Mouse (Mus musculus) neural tube, embryonic 11.5 days (tissue): ENCODE data around the gene Hmgcl. TPM values are rescaled to one million over a fixed set of nuclear protein-coding genes. Genes with fewer than 3 reads are reported as not detected.

Experiments used
- ATAC-seq: fragments of 200-750 bp; cut with Nextera tagmentation; 2 replicates; pipeline ENCODE4 v1.8.0; 2017; ENCODE audit warnings: moderate number of reproducible peaks, mild to moderate bottlenecking, moderate TSS enrichment, moderate library complexity; ENCODE audit not compliant: insufficient read depth, low FRiP score, low TSS enrichment
- DNase-seq: peaks from one replicate; pipeline ENCODE4 v3.0.0-alpha.2; 2015; ENCODE audit warnings: low spot score
- H3K27ac ChIP-seq: fragments of 300-500 bp; sonication (generic); 2 replicates; pipeline ENCODE4 v1.5.1; 2014; ENCODE audit warnings: low read depth, mild to moderate bottlenecking, low read length
- H3K27me3 ChIP-seq: fragments of 300-500 bp; sonication (generic); 2 replicates; pipeline ENCODE4 v1.6.1; 2014; ENCODE audit warnings: mild to moderate bottlenecking, low read length, mixed read lengths; ENCODE audit not compliant: control insufficient read depth, insufficient read depth
- H3K36me3 ChIP-seq: fragments of 300-500 bp; sonication (generic); 2 replicates; pipeline ENCODE4 v1.6.1; 2014; ENCODE audit warnings: mild to moderate bottlenecking, low read length, moderate library complexity, mixed read lengths; ENCODE audit not compliant: control insufficient read depth, insufficient read depth
- H3K4me1 ChIP-seq: fragments of 300-500 bp; sonication (generic); 2 replicates; pipeline ENCODE4 v1.6.1; 2014; ENCODE audit warnings: low read length, mixed read lengths; ENCODE audit not compliant: control insufficient read depth, insufficient read depth
- H3K4me2 ChIP-seq: fragments of 300-500 bp; sonication (generic); 2 replicates; pipeline ENCODE4 v1.6.1; 2014; ENCODE audit warnings: low read depth, mild to moderate bottlenecking, moderate library complexity
- H3K4me3 ChIP-seq: fragments of 300-500 bp; sonication (generic); 2 replicates; pipeline ENCODE4 v1.5.1; 2014; ENCODE audit warnings: low read depth, low read length
- H3K9ac ChIP-seq: fragments of 300-500 bp; sonication (generic); 2 replicates; pipeline ENCODE4 v1.6.1; 2014; ENCODE audit warnings: mild to moderate bottlenecking, low read length
- H3K9me3 ChIP-seq: fragments of 300-500 bp; sonication (generic); 2 replicates; pipeline ENCODE4 v1.6.1; 2016; ENCODE audit warnings: low read length; ENCODE audit not compliant: control insufficient read depth
- WGBS: fragments of 180-500 bp; shearing (Covaris S2); extraction: QIAGEN DNeasy Blood & Tissue Kit; methylation state at CpG from one replicate; pipeline ENCODE4 v1.1.7; 2014; 5-methylcytosine and 5-hydroxymethylcytosine counted together
- polyA plus RNA-seq: library from polyadenylated mRNA; unstranded; fragments of >200 nt; fragmentation: Nextera tagmentation; extraction: Ambion mirVana; gene quantifications from 2 replicates; pipeline ENCODE4 v1.2.1, GENCODE M21; 2014

Gene Hmgcl
- polyA plus RNA-seq, 1 experiment from 2014 or later = 62.7 TPM

DNA sequence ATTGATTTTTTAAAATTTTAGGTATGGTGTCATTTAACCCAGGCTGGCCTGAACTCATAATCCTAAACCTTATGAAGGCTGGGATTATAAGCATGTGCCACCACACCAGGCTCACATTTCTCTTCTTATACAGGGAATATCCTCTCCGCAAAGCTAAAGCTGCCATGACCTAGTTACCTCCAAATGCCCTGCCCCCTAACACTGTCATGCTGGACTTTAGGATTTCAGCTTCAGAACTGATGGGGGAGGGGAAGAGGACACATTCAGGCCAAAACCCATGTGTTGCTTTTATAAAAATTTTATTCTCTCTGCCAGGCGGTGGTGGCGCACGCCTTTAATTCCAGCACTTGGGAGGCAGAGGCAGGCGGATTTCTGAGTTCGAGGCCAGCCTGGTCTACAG lies 47.7 kb downstream of the Hmgcl start:
- Histone ChIP-seq H3K4me2 (no peak overlapping the region), H3K9me3 (no peaks in the 10 kb centered on the region), H3K4me3 (no peak overlapping the region), H3K36me3 (no peaks in the 10 kb centered on the region), H3K9ac (no peak overlapping the region), H3K4me1 (no peaks in the 10 kb centered on the region), H3K27me3 (no peaks in the 10 kb centered on the region), H3K27ac (no peak overlapping the region)
- WGBS = 95% methylated on average over 6 of the region's 6 CpGs
- DNase-seq = no peak
- ATAC-seq = no peak

DNA sequence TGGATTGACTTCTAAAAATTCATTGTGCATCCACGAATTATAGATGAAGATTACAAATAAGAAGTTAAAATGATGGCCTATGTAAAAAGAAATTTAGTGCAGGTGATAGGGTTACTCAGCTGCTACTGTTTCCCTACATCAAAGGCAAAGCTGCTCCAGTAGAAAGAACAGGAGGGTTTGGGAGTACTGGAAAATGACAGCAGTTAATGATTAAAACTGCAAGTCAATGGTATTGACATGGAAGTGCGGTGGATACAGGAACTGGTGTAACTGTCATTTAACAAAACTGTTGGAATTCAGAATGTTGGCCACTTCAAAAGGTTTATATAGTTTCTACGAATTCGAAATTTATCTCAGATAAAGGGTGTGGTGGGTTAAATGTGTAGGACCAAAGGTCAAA lies 48.9 kb downstream of the Hmgcl start:
- no peak for DNase-seq

DNA sequence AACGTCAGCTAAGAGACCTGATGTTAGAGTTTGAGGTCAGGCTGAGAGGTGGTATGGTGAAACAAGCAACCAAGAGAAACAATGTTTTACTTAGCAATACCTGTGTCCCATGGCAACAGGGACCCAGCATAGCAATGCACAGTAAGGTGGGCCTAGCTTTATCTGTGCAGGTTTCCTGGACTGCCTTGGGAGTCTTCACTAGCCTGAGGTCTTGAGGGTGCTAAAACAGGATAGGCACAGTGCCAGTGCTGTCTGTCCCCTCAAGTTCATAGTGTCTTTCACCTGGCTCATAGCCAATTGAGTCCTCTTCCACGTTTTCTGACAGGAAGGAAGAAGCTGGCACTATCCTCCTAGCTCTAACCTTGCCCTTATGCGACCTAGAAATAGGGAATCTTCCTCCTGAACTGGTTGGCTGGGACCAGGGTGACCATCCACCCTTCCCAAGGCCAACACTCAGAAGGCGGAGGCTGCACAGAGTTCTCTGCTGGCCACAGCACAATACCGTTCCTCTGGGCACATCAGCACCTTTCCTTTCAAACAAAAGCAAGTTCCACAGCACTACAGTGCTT lies 57.9 kb downstream of the Hmgcl start:
- Histone ChIP-seq H3K4me1 (no peaks in the 10 kb centered on the region), H3K9me3 (no peaks in the 10 kb centered on the region), H3K9ac (no peak overlapping the region), H3K36me3 (peaks cover 26% of the 10 kb centered on the region), H3K27me3 (no peaks in the 10 kb centered on the region), H3K27ac (no peak overlapping the region), H3K4me3 (no peak overlapping the region), H3K4me2 (no peak overlapping the region)
- ATAC-seq (no peak), DNase-seq (no peak)
- WGBS = 87% methylated on average over 5 of the region's 5 CpGs

More for the DNA sequence above, 48.9 kb downstream of the Hmgcl start:
- Histone ChIP-seq H3K27me3 (no peaks in the 10 kb centered on the region), H3K4me3 (no peak overlapping the region), H3K36me3 (no peaks in the 10 kb centered on the region), H3K9me3 (no peaks in the 10 kb centered on the region), H3K4me1 (no peaks in the 10 kb centered on the region), H3K4me2 (no peak overlapping the region), H3K9ac (no peak overlapping the region), H3K27ac (no peak overlapping the region)
- 89% methylated on average over 4 of the region's 4 CpGs for WGBS
- ATAC-seq = no peak

DNA sequence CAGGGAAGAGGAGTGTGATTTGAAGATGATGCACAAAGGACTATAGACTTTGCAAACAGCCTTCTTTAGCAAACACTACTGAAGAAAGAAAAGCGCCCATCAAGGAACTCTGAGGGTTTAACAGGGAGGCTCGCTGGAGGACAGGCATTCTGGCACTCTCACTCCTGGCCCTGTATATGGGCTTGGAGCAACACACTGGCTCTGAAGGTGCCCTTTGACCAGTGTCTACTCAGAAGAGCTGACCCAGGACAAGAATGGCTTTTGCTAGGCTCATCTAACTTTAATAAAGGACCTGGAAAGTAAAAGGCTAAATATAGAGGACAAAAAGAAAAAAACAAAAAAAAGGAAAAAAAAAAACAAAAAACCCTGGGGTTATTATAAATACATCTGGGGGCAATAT lies 58.7 kb downstream of the Hmgcl start:
- H3K9me3 ChIP-seq = no peaks in the 10 kb centered on the region
- H3K4me1 ChIP-seq = no peaks in the 10 kb centered on the region
- DNase-seq (no peak), ATAC-seq (no peak)
- peaks cover 28% of the 10 kb centered on the region for H3K36me3 ChIP-seq
- H3K27me3 ChIP-seq = no peaks in the 10 kb centered on the region
- no peak overlapping the region for H3K9ac ChIP-seq
- no peak overlapping the region for H3K4me2 ChIP-seq
- 80% methylated on average over 2 of the region's 2 CpGs for WGBS
- H3K27ac ChIP-seq = no peak overlapping the region
- no peak overlapping the region for H3K4me3 ChIP-seq

DNA sequence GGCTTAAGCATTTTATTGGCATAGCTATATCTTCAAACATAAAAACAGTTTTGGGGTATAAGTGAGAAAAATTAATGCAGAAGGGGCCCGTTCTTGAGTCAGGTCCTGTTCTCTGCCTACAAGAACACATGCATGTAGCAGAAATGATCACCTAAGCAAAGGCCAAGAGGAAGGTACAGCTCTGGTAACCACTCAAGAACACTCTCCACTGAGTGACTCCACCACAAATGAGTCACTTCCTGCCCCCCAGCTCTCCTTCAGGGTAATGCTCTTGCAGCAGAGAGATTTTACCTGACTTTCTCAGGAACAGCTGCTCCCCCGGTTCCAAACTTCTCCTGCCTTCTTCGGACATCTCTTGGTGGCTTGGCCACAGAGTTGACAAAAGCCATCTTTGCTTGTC lies 60.6 kb downstream of the Hmgcl start:
- Histone ChIP-seq H3K36me3 (peaks cover 41% of the 10 kb centered on the region), H3K27me3 (no peaks in the 10 kb centered on the region), H3K4me1 (no peaks in the 10 kb centered on the region), H3K9me3 (no peaks in the 10 kb centered on the region), H3K27ac (no peak overlapping the region), H3K4me2 (no peak overlapping the region), H3K9ac (no peak overlapping the region), H3K4me3 (no peak overlapping the region)
- DNase-seq (no peak), ATAC-seq (no peak)
- 93% methylated on average over 3 of the region's 3 CpGs for WGBS

DNA sequence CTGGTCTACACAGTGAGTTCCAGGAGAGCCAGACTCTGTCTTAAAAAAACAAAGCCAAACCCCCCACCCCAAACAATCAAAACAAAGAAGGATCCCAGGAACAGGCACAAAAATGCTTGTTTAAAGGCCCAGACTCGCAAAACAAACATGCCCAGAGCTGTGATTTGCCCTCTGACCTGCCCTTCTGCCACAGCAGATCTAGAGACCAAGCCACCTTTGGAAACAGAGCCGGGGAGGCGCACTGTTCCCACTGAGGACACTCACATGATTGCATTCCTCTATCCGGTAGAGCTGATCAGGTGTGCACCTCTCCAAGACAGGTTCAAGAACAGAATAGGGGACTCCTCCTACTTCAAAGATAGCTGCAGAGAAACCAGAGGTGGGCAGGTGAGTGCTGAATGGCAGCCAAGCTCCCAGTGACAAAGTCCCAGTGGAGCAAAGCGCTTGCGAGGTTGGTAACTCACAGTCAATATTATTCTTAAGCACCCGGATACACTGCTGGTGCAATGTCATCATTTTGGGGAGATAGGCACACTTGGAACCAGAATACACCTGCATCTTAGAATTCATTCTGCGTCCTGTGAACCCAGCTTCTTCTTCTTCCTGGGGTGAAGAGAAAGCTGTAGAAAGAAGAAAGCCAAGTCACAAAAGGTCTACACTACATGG lies 62.7 kb downstream of the Hmgcl start:
- Histone ChIP-seq H3K9me3 (no peaks in the 10 kb centered on the region), H3K4me3 (no peak overlapping the region), H3K36me3 (peaks cover 40% of the 10 kb centered on the region), H3K4me1 (no peaks in the 10 kb centered on the region), H3K4me2 (no peak overlapping the region), H3K27ac (no peak overlapping the region), H3K27me3 (no peaks in the 10 kb centered on the region), H3K9ac (no peak overlapping the region)
- WGBS = 84% methylated on average over 8 of the region's 8 CpGs
- no peak for DNase-seq
- ATAC-seq = no peak

DNA sequence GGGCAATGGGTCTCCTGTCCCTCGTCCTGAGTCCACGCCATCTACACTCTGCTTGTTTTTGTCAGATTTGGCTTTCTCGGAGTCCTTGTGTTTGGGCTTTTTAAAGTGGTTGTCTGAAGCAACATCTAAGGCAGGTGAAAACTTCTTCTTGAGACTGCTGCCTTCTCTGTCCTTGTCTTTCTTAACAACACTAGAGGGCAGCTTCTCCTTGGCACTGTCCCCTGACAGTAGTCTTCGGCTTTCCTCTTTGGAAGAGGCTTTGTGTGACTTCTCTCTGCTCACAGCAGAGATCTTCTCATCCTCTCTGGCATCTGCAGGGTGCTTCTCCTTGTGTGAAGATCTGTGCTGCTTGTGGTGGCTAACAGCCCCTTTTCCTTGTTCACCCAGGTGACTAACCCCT lies 64.3 kb downstream of the Hmgcl start:
- WGBS = 95% methylated on average over 4 of the region's 4 CpGs
- peaks cover 33% of the 10 kb centered on the region for H3K36me3 ChIP-seq

More for the DNA sequence above, 64.3 kb downstream of the Hmgcl start:
- no peaks in the 10 kb centered on the region for H3K27me3 ChIP-seq
- no peak for ATAC-seq
- H3K27ac ChIP-seq = no peak overlapping the region
- no peaks in the 10 kb centered on the region for H3K4me1 ChIP-seq
- no peak overlapping the region for H3K9ac ChIP-seq
- no peak for DNase-seq
- no peaks in the 10 kb centered on the region for H3K9me3 ChIP-seq
- no peak overlapping the region for H3K4me2 ChIP-seq
- no peak overlapping the region for H3K4me3 ChIP-seq

Other genes with a start within 250 kb of the Hmgcl start
- not detected in 2 replicates for gene Il22ra1, start 218.3 kb upstream of the Hmgcl start, polyA plus RNA-seq
- gene Myom3, start 186.7 kb upstream of the Hmgcl start, polyA plus RNA-seq = 0.62 and 0.93 TPM in 2 replicates
- gene Srsf10, start 90.7 kb upstream of the Hmgcl start, polyA plus RNA-seq = 349 and 359 TPM in 2 replicates
- gene Pnrc2, start 72.6 kb upstream of the Hmgcl start, polyA plus RNA-seq = 196 and 201 TPM in 2 replicates
- 0.38 and 1.0 TPM in 2 replicates for gene Cnr2, start 51.1 kb upstream of the Hmgcl start, polyA plus RNA-seq
- 47.2 and 60.6 TPM in 2 replicates for gene Fuca1, start 25.7 kb upstream of the Hmgcl start, polyA plus RNA-seq
- 34.2 and 36.4 TPM in 2 replicates for gene Gale, start 17.3 kb downstream of the Hmgcl start, polyA plus RNA-seq
- 161 and 171 TPM in 2 replicates for gene Lypla2, start 26.2 kb downstream of the Hmgcl start, polyA plus RNA-seq
- gene Pithd1, start 40.8 kb downstream of the Hmgcl start, polyA plus RNA-seq = 60.0 and 60.6 TPM in 2 replicates
- gene Eloa, start 75.3 kb downstream of the Hmgcl start, polyA plus RNA-seq = 44.3 and 45.2 TPM in 2 replicates
- gene Rpl11, start 107.0 kb downstream of the Hmgcl start, polyA plus RNA-seq = 410 and 416 TPM in 2 replicates
- gene Id3, start 197.0 kb downstream of the Hmgcl start, polyA plus RNA-seq = 440 and 470 TPM in 2 replicates
- gene E2f2, start 225.9 kb downstream of the Hmgcl start, polyA plus RNA-seq = 7.2 and 7.6 TPM in 2 replicates